Mouse (Mus musculus) olfactory bulb, adult 2 months (tissue): ENCODE data around the gene Upp2.

ENCODE experiments used
- CTCF ChIP-seq: fragments of 200-500 bp; IDR thresholded peaks from 2 replicates; pipeline ENCODE4 v1.5.1; 2012; ENCODE audit warnings: low read depth, mild to moderate bottlenecking, low read length, moderate library complexity; ENCODE audit not compliant: insufficient read depth
- POLR2A ChIP-seq: fragments of 200-500 bp; IDR thresholded peaks from 2 replicates; pipeline ENCODE4 v1.6.1; 2012; ENCODE audit warnings: mild to moderate bottlenecking, low read depth, low read length, moderate library complexity; ENCODE audit not compliant: insufficient read depth

GRCm38 (mm10) chr2:58842443-58842842, 275.3 kb downstream of the Upp2 start:
- TF ChIP-seq CTCF (no peak), POLR2A (no peak)
